ENCODE assay signal across 11 mouse cellular contexts in genomic region chr2:68367944-68368343, GRCm38 (mm10).
DNase-seq lines count a peak whose midpoint lies in the region; ATAC-seq and TF ChIP-seq lines count a peak whose summit lies in the region.
"Had no signal": no experiment of that assay in that cellular context is flagged by ENCODE, and none has a peak within 500 bp of the region (broad histone marks: within the 10 kb centered on the region; RNA-seq: fewer than 3 reads in every experiment).

No protein-coding gene starts in this region.

- no peak overlapping the region for H3K4me2 ChIP-seq in liver, postnatal 0 days (ENCODE audit: low read depth, low read length)

- no peaks in the 10 kb centered on the region for H3K9me3 ChIP-seq in embryonic facial prominence, embryonic 10.5 days
- H3K9me3 ChIP-seq in liver, postnatal 0 days (ENCODE audit: low read length) = no peaks in the 10 kb centered on the region

- no peak for TF ChIP-seq CTCF in layer of hippocampus, adult 2 months (conservative IDR thresholded peaks at IDR 0.05)
- TF ChIP-seq CTCF in liver, postnatal 0 days (IDR thresholded peaks at IDR 0.05; ENCODE audit: low read depth) = no peak

- peak overlapping the region; percentile 71 for H3K27ac ChIP-seq in layer of hippocampus, adult 2 months
- 0 out of 2 replicates have a peak overlapping the region, but pooled peaks have one; percentile 59 for H3K27ac ChIP-seq in embryonic facial prominence, embryonic 10.5 days (replicated peaks)
- no peak overlapping the region for H3K27ac ChIP-seq in liver, postnatal 0 days (ENCODE audit: low read depth)

- H3K36me3 ChIP-seq in embryonic facial prominence, embryonic 10.5 days (replicated peaks) = no peaks in the 10 kb centered on the region
- H3K36me3 ChIP-seq in liver, postnatal 0 days (replicated peaks; ENCODE audit: insufficient read depth, low read length) = no peaks in the 10 kb centered on the region
- H3K36me3 ChIP-seq: G1E had no signal

- peaks cover 51% of the 10 kb centered on the region for H3K4me1 ChIP-seq in embryonic facial prominence, embryonic 10.5 days
- no peaks in the 10 kb centered on the region for H3K4me1 ChIP-seq in liver, postnatal 0 days (ENCODE audit: insufficient read depth)

- 56% methylated on average over 13 of the region's 13 CpGs for WGBS in embryonic facial prominence, embryonic 10.5 days
- WGBS in liver, postnatal 0 days (ENCODE audit: insufficient replicate concordance) = 58% methylated on average over 13 of the region's 13 CpGs

- H3K4me3 ChIP-seq in layer of hippocampus, adult 2 months = peak overlapping the region; percentile 26
- H3K4me3 ChIP-seq in embryonic facial prominence, embryonic 10.5 days = no peak overlapping the region
- H3K4me3 ChIP-seq in liver, postnatal 0 days (ENCODE audit: low read depth, low read length) = no peak overlapping the region

- no peak overlapping the region for H3K9ac ChIP-seq in liver, postnatal 0 days (replicated peaks)

- H3K27me3 ChIP-seq in embryonic facial prominence, embryonic 10.5 days (replicated peaks; ENCODE audit: low read depth, poor library complexity, severe bottlenecking) = no peaks in the 10 kb centered on the region
- no peaks in the 10 kb centered on the region for H3K27me3 ChIP-seq in liver, postnatal 0 days (ENCODE audit: insufficient read depth, low read length)

- no peak for TF ChIP-seq EP300 in liver, postnatal 0 days (IDR thresholded peaks at IDR 0.05; ENCODE audit: low read depth)

- ATAC-seq in liver, postnatal 0 days = no peak

- peak; percentile 39 to 47 for DNase-seq in layer of hippocampus, adult 2 months (ENCODE audit: low spot score in 2 of 2)
- no peak for DNase-seq in layer of hippocampus, postnatal 14 days (ENCODE audit: low spot score in 2 of 2)
- DNase-seq in embryonic facial prominence, embryonic 10.5 days (ENCODE audit: low spot score) = no peak
- peak; percentile 60 to 68 for DNase-seq in left cerebral cortex, adult 9 months (ENCODE audit: low spot score in 2 of 2)
- peak; percentile 40 for DNase-seq in right cerebral cortex, postnatal 14 days
- DNase-seq in urinary bladder, adult 18-20 months (ENCODE audit: low spot score in 2 of 2) = no peak
- DNase-seq in liver, postnatal 0 days = no peak
- DNase-seq: heart, adult 18-20 months; kidney, postnatal 36 days; lung, adult 2 months had no signal

Comparison
In these comparisons a context has a peak if more than half of its experiments do, and no peak if none do; other contexts are left out.
1. DNase-seq: peak in layer of hippocampus, adult 2 months (2 of 2), left cerebral cortex, adult 9 months (2 of 2) and right cerebral cortex, postnatal 14 days (single experiment); none in layer of hippocampus, postnatal 14 days (0 of 2), embryonic facial prominence, embryonic 10.5 days (single experiment), urinary bladder, adult 18-20 months (0 of 2) and liver, postnatal 0 days (single experiment).